Mouse (Mus musculus): Measurements from ENCODE around the gene Mrps9.

DNA sequence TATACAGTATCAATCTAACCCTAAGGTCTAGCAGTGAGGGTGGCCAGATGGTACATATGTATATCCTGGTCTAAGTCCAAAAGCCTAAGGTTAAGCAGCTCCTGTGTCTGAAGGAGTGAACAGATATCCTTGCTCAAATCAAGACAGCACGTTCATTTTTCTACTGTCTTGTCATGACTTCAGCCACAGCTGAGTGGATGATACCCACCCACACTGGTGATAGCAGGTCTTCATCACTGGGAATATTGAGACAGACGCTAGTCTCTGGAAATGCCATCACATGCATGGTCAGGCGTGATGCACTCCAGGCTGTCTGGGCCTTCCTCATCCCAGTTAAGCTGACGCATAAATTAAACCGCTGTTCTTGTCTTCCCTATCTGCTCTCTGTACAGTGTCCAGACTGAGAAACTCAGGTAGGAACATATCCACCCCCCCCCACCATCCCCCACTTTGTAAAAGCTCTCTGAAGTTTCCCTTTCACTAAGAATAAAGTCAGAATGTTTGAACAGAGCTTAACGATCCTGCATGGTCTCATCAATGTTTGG is 37.7 kb upstream of the Mrps9 start:
- TF ChIP-seq CTCF (IDR thresholded peaks at IDR 0.05; ENCODE audit: borderline replicate concordance, control insufficient read depth, extremely low read depth, insufficient read depth, low read length, poor library complexity): no peak
- no peak for TF ChIP-seq POLR2A (IDR thresholded peaks at IDR 0.05; ENCODE audit: control insufficient read depth, extremely low read depth, insufficient read depth, low read length, poor library complexity)
